Mouse (Mus musculus): ENCODE results near the gene Cbx4.

DNA sequence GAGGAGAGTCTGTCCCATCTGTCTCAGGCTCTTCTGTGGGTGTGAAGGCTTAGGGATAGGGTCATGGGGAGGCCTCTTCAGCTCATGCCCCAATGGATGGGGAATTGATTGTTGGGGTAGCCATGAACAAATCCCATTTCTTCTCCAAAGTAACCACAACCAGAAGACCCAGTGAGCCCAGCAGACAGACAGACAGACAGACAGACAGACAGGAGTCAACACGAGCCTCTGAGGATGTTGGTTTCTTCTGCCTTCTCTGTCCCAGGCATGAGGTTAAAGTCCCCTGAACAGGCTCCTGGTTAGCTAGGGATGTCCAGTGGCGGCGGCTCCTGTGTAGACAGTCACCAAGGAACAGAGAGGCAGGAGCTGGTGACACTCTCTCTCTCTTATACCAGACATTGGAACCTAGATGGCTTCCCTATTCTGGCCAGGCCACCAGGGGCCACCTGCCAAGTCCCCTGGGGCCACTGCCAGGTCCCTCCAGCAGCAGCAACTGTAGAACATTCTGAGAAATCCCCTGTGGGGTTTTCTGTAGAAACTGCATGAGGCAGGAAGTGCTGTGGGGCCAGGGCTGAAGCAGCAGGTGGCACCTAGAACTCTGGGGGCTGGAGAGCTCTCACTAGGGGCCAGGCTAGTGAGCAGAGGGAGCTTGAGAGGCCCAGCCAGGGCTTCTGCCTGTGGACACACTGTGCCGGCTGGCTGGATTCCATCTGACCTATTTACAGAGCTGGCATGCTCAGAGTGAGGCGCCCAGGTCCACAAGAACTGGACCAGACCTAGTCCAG lies 47.6 kb upstream of the Cbx4 start:
- TF ChIP-seq POLR2A (IDR thresholded peaks at IDR 0.05; ENCODE audit: insufficient read depth, low read depth, low read length): no peak
- TF ChIP-seq CTCF (IDR thresholded peaks at IDR 0.05): peak; percentile 19; the same call in 1 of the 2 replicates
